Mouse (Mus musculus): Measurements from ENCODE around the gene Mtrr.

Mtrr gene

DNA sequence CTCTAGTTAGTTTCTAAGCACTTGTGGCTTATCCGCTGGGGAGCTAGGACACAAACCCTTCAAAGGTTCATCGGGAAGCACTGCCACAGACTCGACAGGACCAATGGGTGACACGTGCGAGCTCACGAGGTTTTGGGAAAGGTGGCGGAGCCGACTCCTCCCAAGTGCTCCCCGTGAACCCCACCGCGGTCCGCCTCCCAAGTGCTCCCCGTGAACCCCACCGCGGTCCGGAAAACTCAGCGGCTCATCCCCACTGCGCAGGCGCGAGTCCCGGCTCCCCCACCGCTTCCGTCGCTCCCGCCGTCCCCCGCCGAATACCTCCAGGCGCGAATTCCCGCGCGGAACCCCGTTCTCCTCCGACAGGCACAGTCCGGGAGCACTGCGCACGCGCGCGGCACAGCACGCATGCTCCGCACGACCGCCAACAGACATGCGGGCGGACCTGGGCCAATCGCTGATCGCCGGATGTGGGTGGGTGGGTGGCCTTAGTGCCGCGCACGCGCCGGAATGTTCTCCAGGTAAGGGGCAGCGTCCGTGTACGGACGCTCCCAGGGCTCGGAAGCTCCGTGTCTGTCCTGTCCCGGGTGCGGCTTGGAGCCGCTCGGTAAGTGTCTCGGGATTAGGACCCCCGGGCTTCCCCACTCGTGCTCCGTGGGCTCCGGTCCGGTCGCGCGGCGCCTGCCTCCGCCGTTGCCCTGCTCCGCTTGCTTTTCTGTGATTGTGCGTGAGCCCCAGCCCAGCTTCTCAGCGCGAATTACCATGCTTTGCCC lies at the start of gene Mtrr, which contains the start of gene Fastkd3:
TSS of gene Mtrr (minus strand) at position 403 of the 770 bp plus-strand sequence.
TSS of gene Fastkd3 (plus strand) at position 488 of the 770 bp plus-strand sequence.
- peak; percentile 99 for DNase-seq

DNA sequence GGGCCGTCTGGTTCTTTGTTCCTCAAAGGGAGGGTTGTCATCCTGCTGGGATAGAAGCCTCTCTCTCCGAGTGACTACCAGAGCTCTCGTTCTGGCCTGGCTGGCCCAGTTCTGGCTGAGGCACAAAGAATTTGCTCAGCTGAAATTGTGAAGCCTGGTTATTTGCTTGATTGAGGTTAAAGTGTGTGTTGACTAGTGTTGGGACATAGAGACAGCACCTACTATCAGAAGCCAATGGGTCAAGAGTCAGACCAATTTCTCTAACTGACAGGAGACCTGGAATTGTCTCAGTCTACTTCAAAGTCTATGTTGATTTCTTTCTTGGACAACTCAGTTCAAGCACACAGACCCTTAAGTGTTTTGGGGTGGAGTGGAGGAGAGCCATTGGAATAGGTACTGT lies 45.1 kb upstream of the Mtrr start:
- DNase-seq, result no peak

DNA sequence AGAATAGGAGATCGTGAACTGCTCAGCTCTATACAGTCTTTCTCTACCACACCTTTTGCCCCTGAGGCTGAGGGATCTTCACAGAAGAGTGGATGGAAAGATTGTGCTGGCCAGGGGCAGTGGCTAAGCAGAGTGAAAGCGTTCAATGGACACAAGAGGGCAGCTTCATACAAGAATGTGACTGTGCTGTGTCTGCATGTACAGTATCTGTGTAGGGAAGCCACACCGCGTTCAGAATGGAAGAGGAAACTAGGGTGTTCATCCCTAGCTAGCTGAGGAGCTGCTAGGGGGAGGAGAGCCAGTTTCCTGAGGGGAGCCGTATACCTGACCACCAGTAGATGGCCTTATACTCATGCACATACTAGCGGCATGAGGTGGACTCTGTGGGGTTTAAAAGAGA lies 40.8 kb upstream of the Mtrr start:
- DNase-seq, result peak; percentile 35 to 36

DNA sequence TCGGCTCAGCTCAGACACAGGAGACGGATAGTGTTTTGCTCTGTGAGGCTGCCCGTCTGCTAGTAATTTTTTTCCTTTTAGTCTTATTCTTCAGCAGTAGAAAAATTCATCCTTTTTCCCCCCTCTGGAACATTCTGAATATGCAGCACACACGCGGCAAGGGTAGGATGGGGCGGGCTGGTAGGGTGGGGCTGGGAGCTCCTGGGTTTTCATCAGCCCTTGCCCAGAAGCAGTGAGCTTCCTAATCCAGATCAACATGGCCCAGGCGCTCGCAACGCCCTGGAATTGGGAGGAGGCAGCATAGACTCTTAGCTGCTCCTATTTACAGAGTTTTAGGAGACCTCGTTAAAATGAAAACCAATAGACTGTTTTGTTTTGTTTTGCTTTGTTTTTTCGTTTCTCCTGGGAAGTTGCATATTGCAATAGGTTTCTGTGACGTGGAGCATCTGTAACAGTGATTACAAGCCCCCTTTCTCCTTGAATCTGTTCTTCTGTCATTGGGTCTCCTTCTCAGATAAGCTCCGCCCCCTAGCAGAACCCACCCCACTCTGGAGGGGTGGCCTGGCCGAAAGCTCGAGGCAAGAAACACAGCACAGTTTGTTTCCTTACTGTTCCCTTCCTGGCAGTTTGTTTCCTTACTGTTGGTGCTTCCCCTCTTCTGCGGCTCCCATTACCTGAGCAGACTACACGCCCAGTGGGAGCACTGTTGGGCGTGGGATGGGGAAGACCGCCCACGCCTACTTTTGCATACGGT lies 25.9 kb upstream of the Mtrr start:
- DNase-seq, result no peak

DNA sequence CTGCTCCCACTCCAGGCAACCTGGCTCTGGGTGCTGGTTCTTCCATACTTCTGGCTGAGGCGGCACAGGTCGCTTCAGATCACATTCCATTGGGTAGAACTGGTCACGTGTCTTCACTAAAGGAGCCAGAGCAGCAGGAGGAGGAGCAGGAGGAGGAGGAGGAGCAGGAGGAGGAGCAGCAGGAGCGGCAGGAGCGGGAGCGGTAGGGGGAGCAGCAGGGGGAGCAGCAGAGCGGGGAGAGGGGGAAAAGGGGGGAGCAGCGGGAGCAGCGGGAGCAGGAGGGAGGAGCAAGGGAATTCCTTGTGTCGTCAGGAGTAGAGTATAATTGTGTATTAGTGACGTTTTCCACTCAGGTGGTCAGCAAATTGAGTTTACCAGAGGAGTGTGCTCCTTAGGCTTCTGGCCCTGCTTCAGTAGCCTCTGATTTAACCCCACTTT lies 23.8 kb upstream of the Mtrr start:
- peak; percentile 43 to 60 for DNase-seq

DNA sequence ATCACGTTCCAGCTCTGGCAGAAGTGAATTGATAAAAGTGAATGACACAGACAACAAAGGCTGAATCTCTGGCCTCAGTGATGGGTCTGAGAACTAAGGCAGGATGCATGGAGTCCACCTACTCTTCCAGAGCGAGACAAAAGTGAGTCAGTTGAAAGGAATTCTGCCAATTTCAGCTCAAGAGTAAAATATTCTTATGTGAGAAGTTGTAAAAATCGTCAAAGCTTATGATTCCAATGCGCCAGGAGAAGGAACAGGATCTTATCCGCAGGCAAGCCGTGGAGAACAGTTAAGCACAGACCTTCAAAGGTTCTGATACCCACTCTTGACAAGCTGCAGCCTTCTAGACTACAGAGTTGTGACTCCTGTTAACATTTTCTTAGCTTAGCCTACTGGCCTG lies 21.1 kb upstream of the Mtrr start:
- DNase-seq, result no peak

DNA sequence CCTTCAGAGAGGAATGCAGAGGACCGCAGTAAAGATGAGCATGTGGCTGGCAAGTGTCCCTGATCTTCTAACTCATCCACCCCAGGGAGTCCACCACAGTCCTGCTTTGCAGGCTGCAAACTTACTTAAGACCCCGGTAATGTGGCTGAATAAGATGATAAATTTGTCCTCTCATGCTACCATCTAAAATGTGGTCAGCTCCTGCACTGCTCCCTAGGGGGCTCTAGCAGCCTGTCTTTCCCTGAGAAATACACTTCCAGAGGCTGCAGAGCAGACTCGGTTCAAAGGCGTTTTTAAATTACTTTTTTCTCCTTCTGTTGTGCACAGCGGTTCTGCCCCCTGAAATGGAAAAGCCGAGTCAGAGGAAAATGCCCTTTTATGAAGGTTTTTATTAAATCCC lies 19.2 kb upstream of the Mtrr start:
- peak; percentile 55 to 58 for DNase-seq

DNA sequence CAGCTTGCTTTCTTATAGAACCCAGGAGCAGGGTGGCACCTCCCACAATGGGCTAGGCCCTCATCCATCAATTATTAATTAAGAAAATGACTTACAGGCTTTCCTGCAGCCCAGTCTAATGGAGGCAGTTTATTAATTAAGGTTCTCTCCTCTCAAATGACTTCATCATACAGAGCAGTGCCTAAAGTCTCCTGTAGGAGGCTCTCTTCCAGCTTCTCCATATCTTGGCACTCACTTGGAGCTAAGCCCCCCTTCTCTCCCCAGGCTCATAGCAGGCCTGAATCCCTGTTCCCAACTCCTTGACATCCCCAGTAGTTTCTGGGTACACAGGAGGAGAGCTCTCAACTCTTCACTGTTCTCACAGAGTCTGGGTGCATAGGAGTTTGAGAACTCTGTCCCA lies 17.0 kb upstream of the Mtrr start:
- no peak for DNase-seq

DNA sequence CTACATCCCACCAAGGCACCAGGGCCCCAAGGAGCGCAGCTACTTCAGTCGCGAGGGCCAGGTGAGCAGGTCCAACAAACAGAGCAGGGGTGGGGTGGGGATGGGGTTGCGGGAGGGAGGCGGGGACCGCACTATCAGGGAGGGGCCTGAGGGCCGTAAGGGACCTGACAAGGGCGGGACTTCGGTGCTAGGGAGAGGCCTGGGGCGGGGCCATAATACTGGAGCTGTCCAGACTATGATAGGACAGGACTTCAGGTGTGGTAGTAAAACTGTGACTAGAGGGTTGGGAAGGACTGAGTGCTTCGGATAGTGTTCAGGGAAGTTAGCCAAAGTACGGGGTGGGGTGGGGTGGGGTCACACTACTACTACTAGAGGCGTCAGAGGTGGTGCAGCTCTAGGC lies 15.7 kb upstream of the Mtrr start:
- no peak for DNase-seq

DNA sequence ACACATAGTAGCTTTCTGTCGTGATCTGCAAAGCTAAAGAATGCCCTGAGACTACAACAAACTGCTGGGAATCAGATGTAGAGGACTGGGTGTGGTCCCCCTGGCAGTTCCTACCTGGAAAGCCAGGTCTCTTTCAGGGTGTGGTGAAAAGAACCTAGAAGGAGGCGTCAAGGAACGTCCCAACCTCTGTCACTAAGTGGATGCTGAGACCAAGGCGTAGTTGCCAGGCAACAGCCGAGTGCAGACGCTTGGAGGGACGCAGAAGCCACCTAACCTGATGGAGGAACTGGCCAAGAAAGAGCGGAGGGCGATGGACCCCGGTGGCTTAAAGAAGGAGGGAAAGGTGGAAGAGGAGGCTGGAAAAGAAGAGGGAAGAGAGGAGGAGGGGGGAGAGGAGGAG lies 15.2 kb upstream of the Mtrr start, which contains the start of gene 1700001L19Rik:
TSS of gene 1700001L19Rik (plus strand) at position 223 of the 400 bp plus-strand sequence.
- DNase-seq, result no peak

DNA sequence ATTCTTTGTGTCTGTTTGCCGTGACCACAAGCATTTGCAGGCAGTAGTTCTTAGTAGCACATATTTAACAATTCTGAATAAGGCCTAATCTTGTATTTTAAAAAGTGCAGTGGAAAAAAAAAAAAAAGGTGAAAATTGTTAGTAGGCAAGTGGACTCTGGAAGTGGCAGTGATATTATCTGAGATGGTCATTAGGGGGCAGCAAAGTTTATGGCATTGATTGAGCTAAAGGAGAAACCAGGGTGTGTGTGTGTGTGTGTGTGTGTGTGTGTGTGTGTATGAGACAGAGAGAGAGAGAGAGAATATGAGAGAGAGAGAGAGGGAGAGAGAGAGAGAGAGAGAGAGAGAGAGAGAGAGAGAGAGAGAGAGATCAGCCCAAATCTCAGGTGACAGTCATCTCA lies 11.8 kb upstream of the Mtrr start:
- DNase-seq, result peak; percentile 64 to 72

DNA sequence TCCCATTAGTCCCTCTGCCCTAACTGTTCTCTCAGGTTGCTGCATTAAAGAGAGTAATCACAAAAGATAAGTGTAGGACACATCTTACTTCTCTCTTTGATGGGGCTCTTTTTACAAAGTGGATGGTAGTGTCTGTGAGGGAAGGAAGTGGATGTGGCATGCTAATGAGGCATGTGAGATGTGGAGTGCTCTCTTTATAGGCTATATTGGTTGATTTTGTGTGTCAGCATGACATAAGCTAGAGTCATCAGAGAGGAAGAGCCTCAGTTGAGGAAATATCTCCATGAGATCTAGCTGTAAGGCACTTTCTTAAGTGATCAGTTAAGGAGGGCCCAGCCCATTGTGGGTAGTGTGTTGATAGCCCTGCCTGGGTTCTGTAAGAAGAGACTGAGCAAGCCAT lies 6.4 kb upstream of the Mtrr start:
- DNase-seq, result no peak

DNA sequence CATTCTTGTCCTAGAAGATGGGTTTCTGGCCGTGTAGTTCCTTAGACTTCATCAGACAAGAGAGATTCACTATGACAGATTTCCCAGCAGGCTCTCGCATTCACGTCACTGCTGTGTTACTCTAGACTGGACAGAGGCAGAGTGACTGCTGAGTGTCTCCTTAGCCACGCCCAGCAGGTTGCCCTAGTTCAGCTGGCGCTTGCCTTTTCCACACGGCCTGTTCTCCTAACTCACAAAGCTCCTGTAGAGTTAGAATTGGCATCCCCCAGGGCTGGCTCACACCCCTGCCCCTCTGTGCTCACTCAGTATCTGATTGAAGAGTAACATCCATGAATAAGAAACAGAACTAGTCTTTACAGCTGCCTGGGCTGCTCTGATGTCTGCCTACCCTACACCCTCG lies 3.5 kb upstream of the Mtrr start:
- no peak for DNase-seq

DNA sequence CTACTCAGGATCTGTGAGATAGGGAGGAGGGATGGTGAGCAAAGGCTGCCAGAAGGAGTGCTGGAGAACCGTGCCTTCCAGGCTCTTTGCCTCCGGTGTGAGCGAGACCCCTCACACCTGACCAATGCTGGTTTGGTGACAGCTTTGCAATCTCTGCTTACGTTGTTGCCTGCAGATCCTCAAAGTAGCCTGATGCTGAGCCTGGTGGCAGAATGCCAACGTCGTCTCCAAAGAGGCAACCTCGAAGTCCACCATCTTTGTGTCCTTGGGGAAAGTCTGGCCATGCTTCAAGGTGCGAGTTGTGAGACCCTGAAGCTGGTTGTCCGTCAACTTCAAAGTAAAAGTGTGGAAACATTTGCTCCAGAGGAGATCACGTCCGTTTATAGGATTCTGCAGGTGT lies 2.0 kb upstream of the Mtrr start:
- peak in 1 of 2 experiments; percentile 23 for DNase-seq

DNA sequence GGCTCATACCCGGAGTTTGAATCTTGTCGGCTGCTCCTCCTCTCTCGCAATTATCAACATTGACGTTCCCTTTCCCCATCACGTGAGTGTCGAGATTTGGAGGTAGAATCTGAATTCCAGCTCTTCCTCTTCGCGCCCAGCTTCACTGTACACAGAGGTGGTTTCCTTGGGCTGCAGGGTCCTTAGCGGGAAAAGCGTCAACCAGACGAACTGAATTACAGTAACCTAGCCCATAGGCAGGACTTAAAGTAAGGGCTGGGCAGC lies 500 bp upstream of the Mtrr start:
- DNase-seq, result no peak

DNA sequence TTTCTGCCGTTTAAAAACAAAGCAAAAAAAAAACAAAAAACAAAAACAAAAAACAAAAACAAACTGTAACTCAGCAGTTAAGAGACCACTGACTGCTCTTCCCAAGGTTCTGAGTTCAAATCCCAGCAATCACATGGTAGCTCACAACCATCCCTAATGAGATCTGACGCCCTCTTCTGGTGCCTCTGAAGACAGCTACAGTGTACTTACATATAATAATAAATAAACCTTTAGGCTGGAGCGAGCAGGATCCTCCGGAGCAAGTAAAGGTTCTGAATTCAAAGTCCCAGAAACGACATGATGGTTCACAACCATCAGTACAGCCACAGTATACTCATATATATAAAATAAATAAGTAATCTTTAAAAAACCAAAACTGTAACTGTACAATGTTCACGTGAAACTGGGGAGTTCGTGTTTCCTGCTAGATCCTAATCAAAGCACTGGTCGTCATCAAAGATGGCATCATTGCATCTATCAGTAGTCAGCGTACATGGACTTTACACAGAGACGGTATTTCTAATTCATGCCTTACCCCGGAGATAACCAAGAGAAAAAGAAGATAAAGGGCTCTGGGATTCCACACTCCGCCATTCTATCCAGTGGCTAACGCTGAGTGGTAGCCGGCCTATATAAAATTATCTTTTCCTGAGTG lies 736 bp downstream of the Mtrr start:
- peak in 1 of 2 experiments; percentile 23 for DNase-seq

DNA sequence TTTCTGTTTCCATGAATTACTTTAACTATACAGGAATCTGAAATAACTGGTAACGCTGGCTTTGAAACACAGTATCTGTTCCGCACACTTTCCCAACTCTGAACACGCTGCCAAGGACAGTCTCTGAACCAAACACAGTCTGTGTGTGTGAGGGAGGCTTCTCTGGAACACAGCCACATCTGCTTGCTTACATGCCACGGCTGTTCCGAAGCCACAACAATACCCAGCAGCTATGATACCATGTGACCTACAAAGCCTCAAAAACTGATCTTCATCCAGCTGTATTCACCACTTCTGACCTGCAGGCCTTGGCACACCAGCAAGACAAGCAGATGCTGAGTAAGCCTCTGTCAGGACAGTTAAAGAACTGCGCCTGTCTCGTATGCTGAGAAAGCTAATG lies 4.0 kb downstream of the Mtrr start:
- DNase-seq, result no peak

DNA sequence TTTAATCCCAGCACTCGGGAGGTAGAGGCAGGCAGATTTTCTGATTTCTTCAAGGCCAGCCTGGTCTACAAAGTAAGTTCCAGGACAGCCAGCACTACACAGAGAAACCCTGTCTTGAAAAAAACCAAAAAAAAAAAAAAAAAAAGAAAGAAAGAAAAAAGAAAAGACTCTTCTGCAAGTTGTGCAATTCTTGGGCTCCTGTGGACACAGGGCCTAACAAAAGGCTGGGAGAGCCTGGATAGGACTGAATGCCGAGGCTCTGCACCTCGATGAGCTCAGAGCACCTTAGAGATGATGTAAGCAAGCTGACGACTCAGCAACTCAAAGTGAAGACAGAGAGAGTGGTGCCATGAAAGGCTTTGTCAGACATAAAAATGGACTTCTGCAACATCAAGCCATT lies 7.6 kb downstream of the Mtrr start:
- no peak for DNase-seq

DNA sequence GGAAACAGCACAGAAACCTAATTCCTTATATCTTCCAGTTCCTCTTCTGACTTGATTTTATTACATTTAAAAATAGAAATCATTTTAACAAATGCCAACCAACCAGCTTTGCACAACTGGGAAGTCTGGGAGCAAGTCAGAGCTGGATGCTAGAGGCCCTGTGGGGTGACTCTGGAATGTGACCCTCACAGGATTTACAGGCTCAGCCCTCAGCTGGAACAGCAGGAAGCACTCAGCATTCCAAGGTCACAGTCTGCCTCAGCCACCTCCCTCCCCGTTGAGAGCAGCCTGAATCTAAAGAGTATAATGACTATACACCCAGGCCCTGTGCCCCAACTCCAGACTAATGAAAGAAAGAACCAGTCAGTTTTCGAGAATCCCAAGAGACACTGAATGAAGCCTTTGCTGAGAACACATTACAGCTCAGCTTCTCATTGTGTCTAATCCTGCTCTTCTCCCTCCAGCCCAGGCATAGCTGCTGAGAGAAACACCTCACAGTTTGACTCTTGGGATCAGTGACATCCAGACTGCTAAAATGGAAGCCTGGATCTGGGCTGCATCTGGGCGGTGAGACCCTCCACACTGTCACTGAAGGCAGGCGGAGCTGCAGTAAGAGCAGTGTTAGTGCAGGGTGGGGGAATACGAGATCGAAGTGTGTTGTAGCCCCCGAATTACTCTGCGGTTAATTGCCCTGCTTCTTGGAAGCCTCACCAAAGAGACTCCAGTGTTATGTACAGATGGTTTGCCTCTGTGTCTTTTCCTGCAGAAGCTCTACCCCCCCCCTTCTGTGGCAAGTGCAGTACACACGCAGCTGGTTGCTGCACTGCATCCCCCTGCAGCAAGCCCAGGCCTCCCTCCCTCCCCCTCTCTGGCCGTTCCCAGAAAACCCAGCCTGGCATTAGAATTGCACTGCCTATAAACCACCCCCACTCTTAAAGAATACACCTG lies 8.7 kb downstream of the Mtrr start:
- no peak for DNase-seq

DNA sequence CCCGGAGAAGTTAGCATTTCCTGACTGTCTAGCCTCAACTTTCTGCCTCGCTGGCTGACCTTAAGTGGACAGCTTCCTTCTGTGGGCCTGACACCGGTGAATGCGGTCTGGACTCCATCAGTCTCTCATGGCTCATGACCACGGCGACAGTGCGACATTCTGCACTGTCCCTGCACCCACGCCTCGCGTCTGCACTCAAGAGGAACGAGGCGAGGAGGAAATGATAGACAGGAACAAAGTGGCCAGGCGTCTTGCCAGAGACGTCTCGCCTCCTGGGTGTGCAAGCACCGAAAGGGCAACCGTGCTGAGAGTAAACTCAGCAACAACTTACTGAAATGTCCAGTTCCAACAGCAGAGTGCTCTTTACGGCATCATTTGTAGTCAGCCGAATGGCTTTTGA lies 9.7 kb downstream of the Mtrr start:
- DNase-seq, result no peak

DNA sequence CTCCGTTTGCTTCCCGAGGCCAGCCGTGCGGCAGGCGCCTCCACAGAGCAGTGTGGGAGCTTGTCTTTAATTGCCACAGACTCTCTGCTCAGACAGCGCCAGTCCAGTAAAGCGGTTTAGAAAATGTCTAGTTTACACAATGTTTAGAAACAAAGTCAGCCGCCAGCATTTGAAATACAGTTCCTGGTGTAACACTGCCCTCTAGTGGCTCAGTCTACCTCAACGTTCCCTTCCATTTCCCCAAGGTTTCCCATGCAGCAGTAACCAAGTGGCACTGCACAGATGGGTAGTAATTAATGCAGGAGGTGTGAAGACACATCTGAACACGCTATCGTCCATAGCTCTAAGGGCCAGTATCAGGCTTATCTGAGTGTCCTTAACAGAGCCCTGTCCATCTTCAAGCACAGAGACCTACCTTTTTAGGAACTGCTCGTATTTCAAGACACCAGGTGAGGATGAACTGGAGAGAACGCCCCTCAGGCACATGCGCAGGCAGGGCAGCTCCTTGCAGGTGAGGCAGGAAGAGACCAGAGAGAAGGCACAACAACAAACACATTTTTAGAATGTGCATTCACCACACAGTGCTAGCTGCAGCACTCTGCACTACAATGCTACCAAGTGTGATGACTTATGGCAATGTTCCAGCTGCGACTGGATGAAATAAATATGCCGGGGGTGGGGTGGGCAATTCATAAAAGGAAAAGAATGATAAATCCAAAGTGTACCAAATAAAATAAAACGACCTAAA lies 12.2 kb downstream of the Mtrr start:
- peak; percentile 75 to 83 for DNase-seq

DNA sequence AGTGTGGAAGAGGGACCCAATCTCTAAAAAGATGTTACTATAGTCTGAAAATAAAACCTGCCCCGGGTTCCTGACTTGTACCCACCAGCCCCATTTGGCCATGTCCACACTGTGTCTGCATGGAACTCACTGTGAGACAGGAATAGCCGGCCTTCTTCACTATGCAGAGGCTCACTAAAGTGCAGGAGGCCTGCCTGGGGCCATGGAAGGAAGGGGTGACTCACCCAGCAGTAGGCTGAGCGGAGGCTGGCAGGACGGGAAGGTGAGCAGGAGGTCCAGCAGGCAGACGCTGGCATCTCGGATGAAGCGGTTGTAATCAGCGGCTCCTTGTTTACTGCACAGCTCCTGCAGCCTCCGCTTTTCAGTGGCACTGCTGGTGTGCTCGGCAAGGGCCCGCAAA lies 13.4 kb downstream of the Mtrr start:
- DNase-seq, result no peak

Data from cerebellum, postnatal 10 days (tissue).